Mouse (Mus musculus) brain, adult 2 months (tissue): ENCODE measurements at regions not wholly inside any gene's neighbourhood (a gene's known extent, or its start where the extent isn't known, plus 50 kb on each side); places are given as distances from the start of the nearest gene placed in this dataset.

Source experiments
- DNase-seq: peaks from one replicate; pipeline ENCODE4 v3.0.0; 2011; ENCODE audit warnings: low read depth, low spot score

- DNase-seq: no peak
Measured at GRCm38 (mm10) chr4:105282681-105283462, 125.7 kb downstream of the Plpp3 start.

GRCm38 (mm10) chr4:105285431-105286013 is 128.4 kb downstream of the Plpp3 start:
- DNase-seq: no peak

- no peak for DNase-seq
Measured at GRCm38 (mm10) chr4:105286299-105286698, 129.2 kb downstream of the Plpp3 start.

GRCm38 (mm10) chr4:105286809-105287208 is 129.7 kb downstream of the Plpp3 start:
- no peak for DNase-seq

GRCm38 (mm10) chr4:105287419-105287818 is 130.3 kb downstream of the Plpp3 start:
- no peak for DNase-seq

GRCm38 (mm10) chr4:105289635-105290034 is 132.5 kb downstream of the Plpp3 start:
- no peak for DNase-seq

- no peak for DNase-seq
Measured at GRCm38 (mm10) chr4:105290847-105291475, 133.8 kb downstream of the Plpp3 start.

- no peak for DNase-seq
Measured at GRCm38 (mm10) chr4:105291503-105291902, 134.4 kb downstream of the Plpp3 start.

- DNase-seq: no peak
Measured at GRCm38 (mm10) chr4:105299358-105299757, 142.2 kb downstream of the Plpp3 start.

GRCm38 (mm10) chr4:105301547-105301946 is 144.4 kb downstream of the Plpp3 start:
- no peak for DNase-seq

- no peak for DNase-seq
Measured at GRCm38 (mm10) chr4:105304166-105304565, 147.0 kb downstream of the Plpp3 start.

- no peak for DNase-seq
Measured at GRCm38 (mm10) chr4:105305931-105306330, 148.8 kb downstream of the Plpp3 start.

- no peak for DNase-seq
Measured at GRCm38 (mm10) chr4:105307356-105307755, 150.2 kb downstream of the Plpp3 start.

- no peak for DNase-seq
Measured at GRCm38 (mm10) chr4:105307905-105308304, 150.8 kb downstream of the Plpp3 start.

- no peak for DNase-seq
Measured at GRCm38 (mm10) chr4:105308971-105309488, 151.9 kb downstream of the Plpp3 start.

- DNase-seq: no peak
Measured at GRCm38 (mm10) chr4:105312643-105313042, 155.5 kb downstream of the Plpp3 start.

GRCm38 (mm10) chr4:105313151-105313818 is 156.1 kb downstream of the Plpp3 start:
- no peak for DNase-seq

- no peak for DNase-seq
Measured at GRCm38 (mm10) chr4:105315095-105315494, 157.9 kb downstream of the Plpp3 start.

- no peak for DNase-seq
Measured at GRCm38 (mm10) chr4:105316478-105317206, 159.5 kb downstream of the Plpp3 start.

GRCm38 (mm10) chr4:105318421-105318820 is 161.3 kb downstream of the Plpp3 start:
- DNase-seq: no peak

- DNase-seq: no peak
Measured at GRCm38 (mm10) chr4:105323446-105323845, 166.3 kb downstream of the Plpp3 start.
